9 mouse cellular contexts compared by ENCODE assay signal in genomic region chr6:58907336-58907735, GRCm38 (mm10). TPM values are rescaled to one million over a fixed set of nuclear protein-coding genes. Genes with fewer than 3 reads are reported as not detected.
A peak's percentile ranks its signal among the peaks of the same experiment; 100 is the strongest.
DNase-seq lines count a peak whose midpoint lies in the region; ATAC-seq and TF ChIP-seq lines count a peak whose summit lies in the region.
"Had no signal": no experiment of that assay in that cellular context is flagged by ENCODE, and none has a peak within 500 bp of the region (broad histone marks: within the 10 kb centered on the region; RNA-seq: fewer than 3 reads in every experiment).

No protein-coding gene starts in this region.

- 95% methylated on average over 8 of the region's 8 CpGs for WGBS in heart, postnatal 0 days
- 82% methylated on average over 8 of the region's 8 CpGs for WGBS in embryonic facial prominence, embryonic 15.5 days
- WGBS in hindbrain, embryonic 15.5 days = 71% methylated on average over 8 of the region's 8 CpGs
- 67% methylated on average over 8 of the region's 8 CpGs for WGBS in midbrain, postnatal 0 days

- no peak for ATAC-seq in heart, postnatal 0 days (ENCODE audit: insufficient read depth, low read depth)
- no peak for ATAC-seq in embryonic facial prominence, embryonic 15.5 days (ENCODE audit: insufficient number of reproducible peaks, low FRiP score, low TSS enrichment, low read depth)
- ATAC-seq in hindbrain, embryonic 15.5 days (ENCODE audit: low FRiP score, low read depth) = peak; percentile 0; the same call in 1 of the 2 replicates
- 0 out of 2 replicates have a peak, but pooled peaks have one; percentile 1 for ATAC-seq in midbrain, postnatal 0 days (ENCODE audit: low FRiP score)
- ATAC-seq: activated CD4-positive, CD25-positive, alpha-beta regulatory T cell, adult 4 months had no signal

- no peaks in the 10 kb centered on the region; the same call in 1 of the 2 replicates for H3K9me3 ChIP-seq in heart, postnatal 0 days (replicated peaks; ENCODE audit: control insufficient read depth, low read length)
- H3K9me3 ChIP-seq in embryonic facial prominence, embryonic 15.5 days (replicated peaks) = 0 out of 2 replicates have a peak, but pooled peaks cover 6% of the 10 kb centered on the region
- peaks cover 2% of the 10 kb centered on the region; the same call in 1 of the 2 replicates for H3K9me3 ChIP-seq in hindbrain, embryonic 15.5 days
- peaks cover 5% of the 10 kb centered on the region; the same call in 1 of the 2 replicates for H3K9me3 ChIP-seq in midbrain, postnatal 0 days (ENCODE audit: low read length)

- no peak for DNase-seq in heart, postnatal 0 days (ENCODE audit: low spot score)
- DNase-seq in heart, postnatal 36 days = no peak
- DNase-seq in midbrain, postnatal 0 days (ENCODE audit: low spot score) = no peak
- no peak for DNase-seq in layer of hippocampus, postnatal 36 days
- no peak for DNase-seq in thymus, postnatal 0 days (ENCODE audit: low spot score)
- DNase-seq in adrenal gland, postnatal 25 days = no peak

- H3K9ac ChIP-seq in heart, postnatal 0 days (replicated peaks; ENCODE audit: low read depth, low read length) = no peak overlapping the region
- H3K9ac ChIP-seq in embryonic facial prominence, embryonic 15.5 days = no peak overlapping the region
- no peak overlapping the region for H3K9ac ChIP-seq in hindbrain, embryonic 15.5 days
- 0 out of 2 replicates have a peak overlapping the region, but pooled peaks have one; percentile 26 for H3K9ac ChIP-seq in midbrain, postnatal 0 days (replicated peaks; ENCODE audit: low read length, poor library complexity, severe bottlenecking)

- H3K27ac ChIP-seq in heart, postnatal 0 days (ENCODE audit: low read depth) = no peak overlapping the region
- H3K27ac ChIP-seq in embryonic facial prominence, embryonic 15.5 days (replicated peaks) = no peak overlapping the region
- peak overlapping the region; percentile 85 for H3K27ac ChIP-seq in hindbrain, embryonic 15.5 days (replicated peaks)
- H3K27ac ChIP-seq in midbrain, postnatal 0 days (ENCODE audit: low read depth, low read length) = peak overlapping the region; percentile 88

- H3K27me3 ChIP-seq in heart, postnatal 0 days (ENCODE audit: control insufficient read depth, insufficient read depth, low read length) = no peaks in the 10 kb centered on the region
- H3K27me3 ChIP-seq in embryonic facial prominence, embryonic 15.5 days = no peaks in the 10 kb centered on the region
- H3K27me3 ChIP-seq in hindbrain, embryonic 15.5 days = no peaks in the 10 kb centered on the region
- H3K27me3 ChIP-seq in midbrain, postnatal 0 days (ENCODE audit: insufficient read depth, low read length) = no peaks in the 10 kb centered on the region

- TF ChIP-seq EP300 in heart, postnatal 0 days (IDR thresholded peaks at IDR 0.05; ENCODE audit: low read depth) = no peak

- no peak overlapping the region for H3K4me3 ChIP-seq in heart, postnatal 0 days (ENCODE audit: low read depth, low read length)
- H3K4me3 ChIP-seq in embryonic facial prominence, embryonic 15.5 days (replicated peaks) = peak overlapping the region; percentile 46; the same call in 1 of the 2 replicates
- H3K4me3 ChIP-seq in hindbrain, embryonic 15.5 days = peak overlapping the region; percentile 54
- H3K4me3 ChIP-seq in midbrain, postnatal 0 days (ENCODE audit: low read depth, low read length) = peak overlapping the region; percentile 51; the same call in 1 of the 2 replicates

- no peak for TF ChIP-seq CTCF in heart, postnatal 0 days (IDR thresholded peaks at IDR 0.05; ENCODE audit: low read depth)
- TF ChIP-seq CTCF in midbrain, postnatal 0 days (IDR thresholded peaks at IDR 0.05) = no peak

- intact Hi-C loops in heart, postnatal 36 days (cut with DNase I) = no loop called here

- peak overlapping the region; percentile 71 for H3K4me2 ChIP-seq in heart, postnatal 0 days (ENCODE audit: low read depth, low read length)
- H3K4me2 ChIP-seq in embryonic facial prominence, embryonic 15.5 days (replicated peaks) = peak overlapping the region; percentile 69
- H3K4me2 ChIP-seq in hindbrain, embryonic 15.5 days = peak overlapping the region; percentile 61
- H3K4me2 ChIP-seq in midbrain, postnatal 0 days (ENCODE audit: low read depth, low read length, poor library complexity, severe bottlenecking) = peak overlapping the region; percentile 49

- H3K36me3 ChIP-seq in heart, postnatal 0 days (replicated peaks; ENCODE audit: control insufficient read depth, insufficient read depth, low read length) = peaks cover 7% of the 10 kb centered on the region
- H3K36me3 ChIP-seq in embryonic facial prominence, embryonic 15.5 days = peaks cover 9% of the 10 kb centered on the region; the same call in 1 of the 2 replicates
- peaks cover 13% of the 10 kb centered on the region for H3K36me3 ChIP-seq in hindbrain, embryonic 15.5 days
- no peaks in the 10 kb centered on the region for H3K36me3 ChIP-seq in midbrain, postnatal 0 days (ENCODE audit: insufficient read depth, low read length)

- H3K4me1 ChIP-seq in heart, postnatal 0 days (ENCODE audit: control insufficient read depth, insufficient read depth) = peaks cover 3% of the 10 kb centered on the region; the same call in 1 of the 2 replicates
- 0 out of 2 replicates have a peak, but pooled peaks cover 5% of the 10 kb centered on the region for H3K4me1 ChIP-seq in embryonic facial prominence, embryonic 15.5 days
- peaks cover 8% of the 10 kb centered on the region; the same call in 1 of the 2 replicates for H3K4me1 ChIP-seq in hindbrain, embryonic 15.5 days (replicated peaks)
- H3K4me1 ChIP-seq in midbrain, postnatal 0 days (ENCODE audit: insufficient read depth, low read length) = no peaks in the 10 kb centered on the region

RNA-seq across cellular contexts. Expression of gene Nap1l5, which starts 0.5 kb away (rescaled TPM):
- total RNA-seq in heart, postnatal 0 days (2014; rRNA removed; ENCODE audit: low replicate concordance) = 1.2 TPM in 1 of 2 replicates, not detected in the other
- 1.9 and 2.5 TPM in 2 replicates for polyA plus RNA-seq in heart, postnatal 0 days (2015; fragmentation: Nextera tagmentation; extraction: Ambion mirVana)
- 1 to 10 TPM in 1 of 2 experiments, under 1 TPM in 1; 0.38 to 1.2 TPM for total RNA-seq in heart, postnatal 36 days (2021)
- polyA plus RNA-seq in embryonic facial prominence, embryonic 15.5 days (2015; fragmentation: Nextera tagmentation; extraction: Ambion mirVana) = 4.8 and 4.9 TPM in 2 replicates
- polyA plus RNA-seq in hindbrain, embryonic 15.5 days (2015; fragmentation: Nextera tagmentation; extraction: Ambion mirVana) = 343 and 371 TPM in 2 replicates
- total RNA-seq in midbrain, postnatal 0 days (2014; rRNA removed) = 237 and 255 TPM in 2 replicates
- polyA plus RNA-seq in midbrain, postnatal 0 days (2015; fragmentation: Nextera tagmentation; extraction: Ambion mirVana) = 634 and 693 TPM in 2 replicates
- 100 to 1,000 TPM; 242 to 285 TPM for total RNA-seq in layer of hippocampus, postnatal 36 days (2021)
- 0.33 TPM in 1 of 2 replicates, not detected in the other for polyA plus RNA-seq in thymus, postnatal 0 days (2015; fragmentation: Nextera tagmentation; extraction: Ambion mirVana)
- 33.5 TPM in 2 replicates for total RNA-seq in adrenal gland, postnatal 25 days (2021)

Comparison
In these comparisons a context has a peak if more than half of its experiments do, and no peak if none do; other contexts are left out.
1. ATAC-seq: peak in hindbrain, embryonic 15.5 days (single experiment) and midbrain, postnatal 0 days (single experiment); none in heart, postnatal 0 days (single experiment) and embryonic facial prominence, embryonic 15.5 days (single experiment).
2. H3K27ac ChIP-seq: peak in hindbrain, embryonic 15.5 days (single experiment) and midbrain, postnatal 0 days (single experiment); none in heart, postnatal 0 days (single experiment) and embryonic facial prominence, embryonic 15.5 days (single experiment).
3. RNA of gene Nap1l5, which starts 0.5 kb away (total RNA-seq): 242 to 285 TPM in layer of hippocampus, postnatal 36 days, 237 to 255 TPM in midbrain, postnatal 0 days and 33.5 TPM in adrenal gland, postnatal 25 days; 0.38 to 1.2 TPM in heart, postnatal 36 days and 1.2 TPM in heart, postnatal 0 days; every median in the first group is over 10 times any median in the second.
4. Peak in every context shown above with its lines, with median percentiles within 50 percentile points of each other: H3K4me2 ChIP-seq.